Mouse (Mus musculus): Measurements from ENCODE around the gene Slc6a13.

Slc6a13 gene

GRCm38 (mm10) chr6:121299954-121300353, at the start of gene Slc6a13:
Gene Slc6a13, plus strand, starts transcription at chr6:121300227.
- DNase-seq (ENCODE audit: low read depth, low spot score) = no peak

- no peak for DNase-seq (ENCODE audit: low read depth, low spot score)
Observed at GRCm38 (mm10) chr6:121250406-121250805, 49.6 kb upstream of the Slc6a13 start.

GRCm38 (mm10) chr6:121251256-121251655, 48.8 kb upstream of the Slc6a13 start:
- no peak for DNase-seq (ENCODE audit: low read depth, low spot score)

GRCm38 (mm10) chr6:121260548-121260947, 39.5 kb upstream of the Slc6a13 start:
- DNase-seq (ENCODE audit: low read depth, low spot score) = no peak

- DNase-seq (ENCODE audit: low read depth, low spot score) = no peak
Observed at GRCm38 (mm10) chr6:121261233-121261632, 38.8 kb upstream of the Slc6a13 start.

- DNase-seq (ENCODE audit: low read depth, low spot score) = no peak
Observed at GRCm38 (mm10) chr6:121262004-121262403, 38.0 kb upstream of the Slc6a13 start.

GRCm38 (mm10) chr6:121262496-121262895, 37.5 kb upstream of the Slc6a13 start:
- DNase-seq (ENCODE audit: low read depth, low spot score) = no peak

- no peak for DNase-seq (ENCODE audit: low read depth, low spot score)
Observed at GRCm38 (mm10) chr6:121270156-121270555, 29.9 kb upstream of the Slc6a13 start.

GRCm38 (mm10) chr6:121271707-121272074, 28.3 kb upstream of the Slc6a13 start:
- no peak for DNase-seq (ENCODE audit: low read depth, low spot score)

- peak; percentile 63 for DNase-seq (ENCODE audit: low read depth, low spot score)
Observed at GRCm38 (mm10) chr6:121272075-121272800, 27.8 kb upstream of the Slc6a13 start.

- no peak for DNase-seq (ENCODE audit: low read depth, low spot score)
Observed at GRCm38 (mm10) chr6:121274356-121274755, 25.7 kb upstream of the Slc6a13 start.

- DNase-seq (ENCODE audit: low read depth, low spot score) = no peak
Observed at GRCm38 (mm10) chr6:121284132-121284531, 15.9 kb upstream of the Slc6a13 start.

GRCm38 (mm10) chr6:121299317-121299716, 710 bp upstream of the Slc6a13 start:
- DNase-seq (ENCODE audit: low read depth, low spot score) = no peak

GRCm38 (mm10) chr6:121300504-121300903, 477 bp downstream of the Slc6a13 start:
- no peak for DNase-seq (ENCODE audit: low read depth, low spot score)

GRCm38 (mm10) chr6:121303466-121304220, 3.6 kb downstream of the Slc6a13 start:
- DNase-seq (ENCODE audit: low read depth, low spot score) = no peak

- DNase-seq (ENCODE audit: low read depth, low spot score) = no peak
Observed at GRCm38 (mm10) chr6:121304630-121305029, 4.6 kb downstream of the Slc6a13 start.

- no peak for DNase-seq (ENCODE audit: low read depth, low spot score)
Observed at GRCm38 (mm10) chr6:121305571-121305970, 5.5 kb downstream of the Slc6a13 start.

GRCm38 (mm10) chr6:121310984-121311383, 11.0 kb downstream of the Slc6a13 start:
- DNase-seq (ENCODE audit: low read depth, low spot score) = no peak

- no peak for DNase-seq (ENCODE audit: low read depth, low spot score)
Observed at GRCm38 (mm10) chr6:121319099-121319498, 19.1 kb downstream of the Slc6a13 start.

GRCm38 (mm10) chr6:121322381-121323110, 22.5 kb downstream of the Slc6a13 start:
- DNase-seq (ENCODE audit: low read depth, low spot score) = no peak

- DNase-seq (ENCODE audit: low read depth, low spot score) = no peak
Observed at GRCm38 (mm10) chr6:121325298-121325697, 25.3 kb downstream of the Slc6a13 start.

- no peak for DNase-seq (ENCODE audit: low read depth, low spot score)
Observed at GRCm38 (mm10) chr6:121325740-121326139, 25.7 kb downstream of the Slc6a13 start.

All from WW6 (cell line).